Mouse (Mus musculus): ENCODE results near the gene Arl6ip1.
"Not testable (repeated sequence)": the region's sequence is repeated elsewhere in the genome, so short reads cannot be mapped to it uniquely, and the experiment has no call there.

Arl6ip1 gene

GRCm38 (mm10) chr7:118129430-118130041 lies at the start of gene Arl6ip1:
Arl6ip1 (minus strand) TSS chr7:118129662.
- peak; percentile 98 for DNase-seq (ENCODE audit: low spot score)

- no peak for DNase-seq (ENCODE audit: low spot score)
Measured at GRCm38 (mm10) chr7:118175821-118176355, 46.4 kb upstream of the Arl6ip1 start.

GRCm38 (mm10) chr7:118170125-118170524 lies 40.7 kb upstream of the Arl6ip1 start:
- DNase-seq (ENCODE audit: low spot score) = not testable (repeated sequence)

- no peak for DNase-seq (ENCODE audit: low spot score)
Measured at GRCm38 (mm10) chr7:118163006-118163405, 33.5 kb upstream of the Arl6ip1 start.

GRCm38 (mm10) chr7:118160121-118160520 lies 30.7 kb upstream of the Arl6ip1 start:
- DNase-seq (ENCODE audit: low spot score) = no peak

- no peak for DNase-seq (ENCODE audit: low spot score)
Measured at GRCm38 (mm10) chr7:118156461-118156860, 27.0 kb upstream of the Arl6ip1 start.

- DNase-seq (ENCODE audit: low spot score) = no peak
Measured at GRCm38 (mm10) chr7:118154150-118154549, 24.7 kb upstream of the Arl6ip1 start.

GRCm38 (mm10) chr7:118143602-118144001 lies 14.1 kb upstream of the Arl6ip1 start:
- DNase-seq (ENCODE audit: low spot score) = no peak

- DNase-seq (ENCODE audit: low spot score) = no peak
Measured at GRCm38 (mm10) chr7:118143123-118143522, 13.7 kb upstream of the Arl6ip1 start.

GRCm38 (mm10) chr7:118141271-118141670 lies 11.8 kb upstream of the Arl6ip1 start:
- no peak for DNase-seq (ENCODE audit: low spot score)

- peak; percentile 46 for DNase-seq (ENCODE audit: low spot score)
Measured at GRCm38 (mm10) chr7:118135128-118135527, 5.7 kb upstream of the Arl6ip1 start.

GRCm38 (mm10) chr7:118128925-118129429 lies 485 bp downstream of the Arl6ip1 start:
- peak; percentile 66 for DNase-seq (ENCODE audit: low spot score)

- DNase-seq (ENCODE audit: low spot score) = no peak
Measured at GRCm38 (mm10) chr7:118126219-118126875, 3.1 kb downstream of the Arl6ip1 start.

- no peak for DNase-seq (ENCODE audit: low spot score)
Measured at GRCm38 (mm10) chr7:118125736-118126135, 3.7 kb downstream of the Arl6ip1 start.

- no peak for DNase-seq (ENCODE audit: low spot score)
Measured at GRCm38 (mm10) chr7:118123512-118124411, 5.7 kb downstream of the Arl6ip1 start.

GRCm38 (mm10) chr7:118122235-118122634 lies 7.2 kb downstream of the Arl6ip1 start:
- DNase-seq (ENCODE audit: low spot score) = no peak

- no peak for DNase-seq (ENCODE audit: low spot score)
Measured at GRCm38 (mm10) chr7:118120654-118121053, 8.8 kb downstream of the Arl6ip1 start.

- no peak for DNase-seq (ENCODE audit: low spot score)
Measured at GRCm38 (mm10) chr7:118119946-118120345, 9.5 kb downstream of the Arl6ip1 start.

- DNase-seq (ENCODE audit: low spot score) = peak; percentile 64
Measured at GRCm38 (mm10) chr7:118119142-118119541, 10.3 kb downstream of the Arl6ip1 start.

- no peak for DNase-seq (ENCODE audit: low spot score)
Measured at GRCm38 (mm10) chr7:118118426-118118825, 11.0 kb downstream of the Arl6ip1 start.

- no peak for DNase-seq (ENCODE audit: low spot score)
Measured at GRCm38 (mm10) chr7:118117539-118118210, 11.8 kb downstream of the Arl6ip1 start.
